In the genomic region with DNA sequence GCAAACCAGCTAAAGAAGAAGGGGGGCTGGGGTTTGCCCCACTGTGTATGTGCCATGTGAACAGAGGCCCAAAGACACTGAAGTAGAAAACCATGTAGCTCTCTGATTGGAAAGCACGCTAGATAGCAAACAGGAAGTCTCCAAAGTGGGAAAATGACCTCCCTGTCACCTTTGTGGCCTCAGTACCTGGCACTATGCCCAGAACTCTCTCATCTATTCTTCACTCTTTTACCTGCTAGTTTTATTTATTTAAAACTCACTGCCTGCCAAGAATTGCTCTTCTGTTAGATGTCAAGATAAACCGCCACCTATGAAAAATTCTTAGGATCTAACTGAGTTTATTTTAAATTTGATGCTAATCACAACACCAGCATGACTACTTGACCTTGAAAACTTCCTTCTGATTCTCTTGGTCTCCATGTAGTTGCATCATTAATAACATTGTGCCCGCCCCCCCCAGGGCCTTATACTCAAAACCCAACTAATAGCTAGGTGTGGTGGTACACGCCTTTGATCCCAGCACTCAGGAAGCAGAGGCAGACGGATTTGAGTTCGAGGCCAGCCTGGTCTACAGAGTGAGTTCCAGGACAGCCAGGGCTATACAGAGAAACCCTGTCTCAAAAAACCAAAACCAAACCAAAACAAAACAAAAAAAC, we compare ENCODE assay signal across 13 mouse cellular contexts. TPM values are rescaled to one million over a fixed set of nuclear protein-coding genes. Genes with fewer than 3 reads are reported as not detected.
DNase-seq lines count a peak whose midpoint lies in the region; ATAC-seq and TF ChIP-seq lines count a peak whose summit lies in the region.
"Had no signal": no experiment of that assay in that cellular context is flagged by ENCODE, and none has a peak within 500 bp of the region (broad histone marks: within the 10 kb centered on the region; RNA-seq: fewer than 3 reads in every experiment).

No protein-coding gene starts in this region.

- peak; percentile 73 for ATAC-seq in heart, embryonic 16.5 days (replicated peaks; ENCODE audit: extremely low read depth, insufficient read depth, low FRiP score)
- no peak for ATAC-seq in midbrain, embryonic 16.5 days
- no peak for ATAC-seq in hindbrain, postnatal 0 days
- ATAC-seq: forebrain, embryonic 15.5 days; hindbrain, embryonic 16.5 days had no signal

- no peak for TF ChIP-seq CTCF in lung, adult 2 months (IDR thresholded peaks at IDR 0.05; ENCODE audit: insufficient read depth, low read length)
- TF ChIP-seq CTCF in small intestine, adult 2 months (IDR thresholded peaks at IDR 0.05; ENCODE audit: extremely low read depth, insufficient read length, insufficient replicate concordance, low read depth, low read length) = no peak
- TF ChIP-seq CTCF in hindbrain, postnatal 0 days (IDR thresholded peaks at IDR 0.05; ENCODE audit: low read depth) = no peak

- H3K9ac ChIP-seq in heart, embryonic 16.5 days (ENCODE audit: low read length) = no peak overlapping the region
- no peak overlapping the region for H3K9ac ChIP-seq in midbrain, embryonic 16.5 days (ENCODE audit: low read depth, low read length)
- H3K9ac ChIP-seq in hindbrain, postnatal 0 days (replicated peaks; ENCODE audit: low read length) = no peak overlapping the region
- H3K9ac ChIP-seq: forebrain, embryonic 15.5 days; limb, embryonic 13.5 days had no signal

- peak; percentile 56 to 74 for DNase-seq in lung, adult 18-20 months
- no peak for DNase-seq in lung, adult 2 months
- DNase-seq in kidney, postnatal 14 days = peak; percentile 57
- DNase-seq in cerebellum, postnatal 25 days = no peak
- DNase-seq in hindbrain, postnatal 0 days (ENCODE audit: low spot score) = no peak
- DNase-seq: right cerebral cortex, postnatal 25 days; thymus, postnatal 36 days had no signal

- no peak for TF ChIP-seq POLR2A in lung, adult 2 months (IDR thresholded peaks at IDR 0.05; ENCODE audit: borderline replicate concordance, extremely low read depth, low read depth, low read length)
- TF ChIP-seq POLR2A in small intestine, adult 2 months (IDR thresholded peaks at IDR 0.05; ENCODE audit: low read depth, low read length) = no peak

- no peak overlapping the region for H3K4me2 ChIP-seq in heart, embryonic 16.5 days (ENCODE audit: low read depth, low read length)
- H3K4me2 ChIP-seq in midbrain, embryonic 16.5 days (ENCODE audit: low read length) = no peak overlapping the region
- no peak overlapping the region for H3K4me2 ChIP-seq in hindbrain, postnatal 0 days (ENCODE audit: low read depth, low read length)
- H3K4me2 ChIP-seq: forebrain, embryonic 15.5 days; limb, embryonic 13.5 days had no signal

- no peak overlapping the region for H3K4me3 ChIP-seq in lung, adult 2 months (replicated peaks; ENCODE audit: extremely low read depth, low read depth, low read length)
- no peak overlapping the region for H3K4me3 ChIP-seq in heart, embryonic 16.5 days (ENCODE audit: low read length)
- no peak overlapping the region for H3K4me3 ChIP-seq in small intestine, adult 2 months (ENCODE audit: low read depth, low read length)
- no peak overlapping the region for H3K4me3 ChIP-seq in midbrain, embryonic 16.5 days (ENCODE audit: low read depth, low read length)
- no peak overlapping the region for H3K4me3 ChIP-seq in hindbrain, postnatal 0 days (ENCODE audit: low read length)
- H3K4me3 ChIP-seq: forebrain, embryonic 15.5 days; limb, embryonic 13.5 days had no signal

- WGBS in lung, adult 2 months = 41% methylated on average over 6 of the region's 6 CpGs
- WGBS in heart, embryonic 16.5 days = 60% methylated on average over 6 of the region's 6 CpGs
- 28% methylated on average over 6 of the region's 6 CpGs for WGBS in small intestine, adult 2 months
- 88% methylated on average over 6 of the region's 6 CpGs for WGBS in midbrain, embryonic 16.5 days
- whole genome bisulfite sequencing in hindbrain, postnatal 0 days = 81% methylated on average over 6 of the region's 6 CpGs

- H3K9me3 ChIP-seq in heart, embryonic 16.5 days (replicated peaks; ENCODE audit: control insufficient read depth, low read length) = no peaks in the 10 kb centered on the region
- no peaks in the 10 kb centered on the region for H3K9me3 ChIP-seq in midbrain, embryonic 16.5 days (replicated peaks; ENCODE audit: control insufficient read depth, low read length, poor library complexity, severe bottlenecking)
- H3K9me3 ChIP-seq in hindbrain, postnatal 0 days (ENCODE audit: low read length) = 0 out of 2 replicates have a peak, but pooled peaks cover 3% of the 10 kb centered on the region
- H3K9me3 ChIP-seq: forebrain, embryonic 15.5 days; limb, embryonic 13.5 days had no signal

- peaks cover 4% of the 10 kb centered on the region for H3K4me1 ChIP-seq in lung, adult 2 months (ENCODE audit: control insufficient read depth, insufficient read depth, low read length)
- H3K4me1 ChIP-seq in heart, embryonic 16.5 days (ENCODE audit: control insufficient read depth, insufficient read depth, low read length) = peaks cover 7% of the 10 kb centered on the region
- H3K4me1 ChIP-seq in small intestine, adult 2 months (ENCODE audit: control insufficient read depth, insufficient read depth, insufficient read length, low read length) = 0 out of 2 replicates have a peak, but pooled peaks cover 2% of the 10 kb centered on the region
- H3K4me1 ChIP-seq in midbrain, embryonic 16.5 days (ENCODE audit: control insufficient read depth, insufficient read depth, low read length) = no peaks in the 10 kb centered on the region
- no peaks in the 10 kb centered on the region for H3K4me1 ChIP-seq in hindbrain, postnatal 0 days (ENCODE audit: insufficient read depth, low read length)
- H3K4me1 ChIP-seq: forebrain, embryonic 15.5 days had no signal

- H3K27ac ChIP-seq in heart, embryonic 16.5 days (ENCODE audit: low read length) = peak overlapping the region; percentile 16; the same call in 1 of the 2 replicates
- peak overlapping the region; percentile 0; the same call in 1 of the 2 replicates for H3K27ac ChIP-seq in small intestine, adult 2 months (ENCODE audit: insufficient read depth, low read depth, low read length)
- H3K27ac ChIP-seq in midbrain, embryonic 16.5 days (ENCODE audit: low read length) = no peak overlapping the region
- no peak overlapping the region for H3K27ac ChIP-seq in hindbrain, postnatal 0 days
- H3K27ac ChIP-seq: forebrain, embryonic 15.5 days; limb, embryonic 13.5 days had no signal

- no peaks in the 10 kb centered on the region for H3K27me3 ChIP-seq in heart, embryonic 16.5 days (ENCODE audit: control insufficient read depth, insufficient read depth, low read length)
- no peaks in the 10 kb centered on the region for H3K27me3 ChIP-seq in small intestine, adult 2 months (ENCODE audit: control insufficient read depth, insufficient read depth, low read length)
- no peaks in the 10 kb centered on the region for H3K27me3 ChIP-seq in midbrain, embryonic 16.5 days (ENCODE audit: control insufficient read depth, insufficient read depth, low read depth, low read length)
- H3K27me3 ChIP-seq in hindbrain, postnatal 0 days (ENCODE audit: insufficient read depth, low read length) = no peaks in the 10 kb centered on the region
- H3K27me3 ChIP-seq: forebrain, embryonic 15.5 days; limb, embryonic 13.5 days had no signal

- no peaks in the 10 kb centered on the region for H3K36me3 ChIP-seq in heart, embryonic 16.5 days (ENCODE audit: control insufficient read depth, insufficient read depth)
- no peaks in the 10 kb centered on the region; the same call in 1 of the 2 replicates for H3K36me3 ChIP-seq in small intestine, adult 2 months (ENCODE audit: control insufficient read depth, insufficient read depth, low read length)
- H3K36me3 ChIP-seq in midbrain, embryonic 16.5 days (ENCODE audit: control insufficient read depth, insufficient read depth, low read length) = no peaks in the 10 kb centered on the region
- no peaks in the 10 kb centered on the region for H3K36me3 ChIP-seq in hindbrain, postnatal 0 days (ENCODE audit: insufficient read depth, low read length)
- H3K36me3 ChIP-seq: forebrain, embryonic 15.5 days; limb, embryonic 13.5 days had no signal

RNA-seq across cellular contexts. Expression of a gene that starts 31.8 kb away (rescaled TPM):
- polyA plus RNA-seq in lung, adult 2 months (2012; rRNA removed) = 11.1 and 15.1 TPM in 2 replicates
- polyA plus RNA-seq in heart, embryonic 16.5 days (2015; fragmentation: Nextera tagmentation; extraction: Ambion mirVana) = 12.0 and 12.9 TPM in 2 replicates
- polyA plus RNA-seq in small intestine, adult 2 months (2012; rRNA removed) = 0.41 and 0.57 TPM in 2 replicates
- 12.8 and 14.0 TPM in 2 replicates for polyA plus RNA-seq in midbrain, embryonic 16.5 days (2015; fragmentation: Nextera tagmentation; extraction: Ambion mirVana)
- total RNA-seq in hindbrain, postnatal 0 days (2014; rRNA removed) = 65.4 and 71.3 TPM in 2 replicates
- polyA plus RNA-seq in hindbrain, postnatal 0 days (2015; fragmentation: Nextera tagmentation; extraction: Ambion mirVana) = 82.4 and 93.7 TPM in 2 replicates

Comparison
In these comparisons a context has a peak if more than half of its experiments do, and no peak if none do; other contexts are left out.
1. DNase-seq: peak in lung, adult 18-20 months (2 of 2) and kidney, postnatal 14 days (single experiment); none in lung, adult 2 months (single experiment), cerebellum, postnatal 25 days (0 of 2) and hindbrain, postnatal 0 days (single experiment).
2. H3K27ac ChIP-seq: peak in heart, embryonic 16.5 days (single experiment) and small intestine, adult 2 months (single experiment); none in midbrain, embryonic 16.5 days (single experiment) and hindbrain, postnatal 0 days (single experiment).